Mouse (Mus musculus): ENCODE measurements around the gene Blnk. TPM values are rescaled to one million over a fixed set of nuclear protein-coding genes. Genes with fewer than 3 reads are reported as not detected.

The Blnk gene
- polyA plus RNA-seq, 1 experiment from 2014 or later = 2.6 TPM

Small RNA genes lying within 50 kb of the gene (microRNA-seq; reads per million reads assigned to microRNA genes)
- not detected for gene Mir8092

Other genes with a start within 250 kb of the Blnk start
- gene Cc2d2b, start 245.8 kb downstream of the Blnk start, polyA plus RNA-seq (2014; fragmentation: Nextera tagmentation; extraction: Ambion mirVana) = not detected in 2 replicates
- gene Ccnj, start 163.3 kb downstream of the Blnk start, polyA plus RNA-seq (2014; fragmentation: Nextera tagmentation; extraction: Ambion mirVana) = 7.7 and 9.3 TPM in 2 replicates
- 15.2 and 17.9 TPM in 2 replicates for gene Zfp518a, start 99.8 kb downstream of the Blnk start, polyA plus RNA-seq (2014; fragmentation: Nextera tagmentation; extraction: Ambion mirVana)
- gene Dntt, start 34.7 kb upstream of the Blnk start, polyA plus RNA-seq (2014; fragmentation: Nextera tagmentation; extraction: Ambion mirVana) = not detected in 2 replicates
- gene Opalin, start 82.6 kb upstream of the Blnk start, polyA plus RNA-seq (2014; fragmentation: Nextera tagmentation; extraction: Ambion mirVana) = not detected in 2 replicates
- gene Tll2, start 212.3 kb upstream of the Blnk start, polyA plus RNA-seq (2014; fragmentation: Nextera tagmentation; extraction: Ambion mirVana) = 0.14 and 0.25 TPM in 2 replicates

All from stomach, embryonic 14.5 days (tissue).